Mouse (Mus musculus): ENCODE measurements around the gene Prkd3.

DNA sequence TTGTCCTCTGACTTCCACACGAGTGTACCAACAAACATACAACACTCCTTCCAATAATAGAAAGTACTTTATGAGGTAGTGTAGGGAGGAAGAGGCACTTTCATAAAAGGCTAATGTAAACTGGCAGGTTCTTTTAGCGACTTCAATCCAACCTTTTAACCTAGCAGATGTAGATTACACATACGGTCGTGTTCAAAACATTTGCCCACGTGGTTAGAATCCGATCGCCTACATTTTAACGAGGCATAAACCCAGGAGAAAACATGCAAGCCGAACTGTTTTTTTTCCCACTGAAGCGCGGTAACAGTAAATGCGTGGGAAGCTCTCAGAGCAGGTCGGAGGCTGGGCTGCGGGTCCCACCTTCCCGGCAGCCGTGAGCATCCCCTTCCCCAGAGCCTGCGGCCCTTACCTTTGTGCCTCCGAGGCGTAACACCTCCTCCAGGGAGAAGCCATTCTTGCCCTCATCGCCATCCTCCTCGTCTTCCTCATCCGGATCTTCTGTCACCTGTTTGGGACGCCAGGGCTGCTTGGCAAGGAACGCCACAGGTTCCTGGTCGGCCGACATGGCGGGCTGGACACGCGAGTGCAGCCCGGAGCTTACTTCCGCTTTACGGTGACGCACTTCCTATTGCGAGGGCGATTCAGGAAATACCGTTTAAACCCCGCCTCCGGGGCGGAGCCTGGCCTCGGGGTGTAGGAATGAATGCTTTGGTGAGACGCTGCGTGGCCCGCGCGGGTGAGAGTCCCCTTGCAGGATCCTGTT, 84.0 kb downstream of the Prkd3 start, which contains the start of the genes Cebpz and Ndufaf7:
- TF ChIP-seq CTCF (IDR thresholded peaks at IDR 0.05; ENCODE audit: low read depth, low read length): no peak
- no peak for TF ChIP-seq POLR2AphosphoS5 (IDR thresholded peaks at IDR 0.05; ENCODE audit: insufficient replicate concordance, low read depth, low read length)
- TF ChIP-seq TAL1 (conservative IDR thresholded peaks at IDR 0.05; ENCODE audit: low read depth, low read length): no peak
